Mouse (Mus musculus) monocyte, adult 2 months (primary cell): Measurements from ENCODE around the gene Dis3l.
"Not testable (repeated sequence)": the region's sequence is repeated elsewhere in the genome, so short reads cannot be mapped to it uniquely, and the experiment has no call there.

ENCODE experiments used
- DNase-seq, 2 experiments: peaks; one replicate each; pipeline ENCODE4 v3.0.0; 2022; ENCODE audit warnings: low spot score in 2 of 2, low read depth in 1 of 2

Gene Dis3l

DNA sequence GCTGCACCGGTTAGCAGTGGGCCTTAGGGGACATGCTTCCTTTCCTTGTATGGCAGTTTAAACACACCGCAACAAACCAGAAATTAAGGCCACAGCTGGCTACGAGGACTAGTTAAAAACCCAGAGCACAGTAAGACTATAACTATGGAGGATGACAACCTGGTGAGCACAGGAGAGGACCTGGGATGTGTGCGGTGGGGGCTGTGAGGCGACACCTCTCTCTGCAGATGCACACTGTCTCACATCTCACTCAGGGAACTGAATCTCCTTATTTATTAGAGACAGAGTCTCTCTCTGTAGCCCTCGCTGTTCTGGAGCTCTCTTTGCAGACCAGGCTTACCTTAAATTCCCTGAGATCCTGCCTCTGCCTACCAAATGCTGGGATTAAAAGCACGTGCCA lies 17.1 kb downstream of the Dis3l start:
- no peak for DNase-seq

- DNase-seq = no peak
Observed at GRCm38 (mm10) chr9:64316986-64317385, 24.1 kb downstream of the Dis3l start.

GRCm38 (mm10) chr9:64314696-64315095 lies 26.4 kb downstream of the Dis3l start:
- no peak for DNase-seq

GRCm38 (mm10) chr9:64312128-64312527 lies 29.0 kb downstream of the Dis3l start:
- DNase-seq = no peak

GRCm38 (mm10) chr9:64310996-64311785 lies 29.9 kb downstream of the Dis3l start:
- no peak for DNase-seq

DNA sequence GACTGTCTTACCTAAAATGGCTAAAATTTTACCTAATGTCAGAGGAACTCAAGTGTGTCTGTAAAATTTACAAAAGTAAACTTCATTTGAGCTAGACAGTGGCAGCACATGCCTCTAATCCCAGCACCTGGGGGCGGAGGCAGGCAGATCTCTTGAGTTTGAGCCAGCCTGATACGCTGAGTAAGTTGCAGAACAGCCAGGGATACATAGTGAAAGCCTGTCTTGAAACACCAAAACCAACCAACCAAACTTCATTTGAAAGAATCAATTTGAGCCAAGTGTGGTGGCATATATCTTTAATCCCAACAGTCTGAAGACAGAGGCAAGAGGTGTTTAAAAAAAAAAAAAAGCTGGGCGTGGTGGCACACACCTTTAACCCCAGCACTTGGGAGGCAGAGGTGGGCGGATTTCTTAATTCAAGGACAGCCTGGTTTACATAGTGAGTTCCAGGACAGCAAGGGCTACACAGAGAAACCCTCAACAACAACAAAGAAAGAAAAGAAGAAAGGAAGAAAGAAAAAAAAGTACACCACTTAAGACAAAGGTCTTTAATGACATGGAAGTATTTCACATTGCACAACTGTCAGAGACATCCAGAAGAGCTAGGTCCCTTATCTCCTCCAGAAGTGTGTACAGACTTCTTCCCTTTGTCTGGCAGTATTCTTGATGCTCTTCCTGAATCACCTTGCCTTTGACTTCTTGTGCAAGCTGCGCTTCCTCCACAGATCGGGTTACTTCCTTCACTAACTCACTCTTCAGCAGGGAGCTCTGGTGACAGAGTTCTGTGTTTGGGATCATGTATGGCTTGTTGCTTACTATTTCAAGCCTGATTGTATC lies 34.4 kb downstream of the Dis3l start:
- no peak for DNase-seq

DNA sequence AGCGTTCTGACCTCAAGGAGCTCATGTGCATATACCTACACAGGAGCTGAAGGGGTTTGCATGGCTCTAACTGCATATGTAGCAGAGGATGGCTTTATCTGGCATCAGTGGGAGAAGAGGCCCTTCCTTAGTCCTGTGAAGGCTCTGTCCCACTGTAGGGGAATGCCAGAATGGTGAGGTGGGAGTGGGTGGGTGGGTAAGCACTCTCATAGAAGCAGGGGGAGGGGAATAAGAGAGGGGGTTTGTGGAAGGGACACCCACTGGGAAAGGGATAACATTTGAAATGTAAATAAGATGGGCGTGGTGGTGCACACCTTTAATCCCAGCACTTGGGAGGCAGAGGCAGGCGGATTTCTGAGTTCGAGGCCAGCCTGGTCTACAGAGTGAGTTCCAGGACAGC lies 38.0 kb downstream of the Dis3l start:
- DNase-seq = not testable (repeated sequence)

DNA sequence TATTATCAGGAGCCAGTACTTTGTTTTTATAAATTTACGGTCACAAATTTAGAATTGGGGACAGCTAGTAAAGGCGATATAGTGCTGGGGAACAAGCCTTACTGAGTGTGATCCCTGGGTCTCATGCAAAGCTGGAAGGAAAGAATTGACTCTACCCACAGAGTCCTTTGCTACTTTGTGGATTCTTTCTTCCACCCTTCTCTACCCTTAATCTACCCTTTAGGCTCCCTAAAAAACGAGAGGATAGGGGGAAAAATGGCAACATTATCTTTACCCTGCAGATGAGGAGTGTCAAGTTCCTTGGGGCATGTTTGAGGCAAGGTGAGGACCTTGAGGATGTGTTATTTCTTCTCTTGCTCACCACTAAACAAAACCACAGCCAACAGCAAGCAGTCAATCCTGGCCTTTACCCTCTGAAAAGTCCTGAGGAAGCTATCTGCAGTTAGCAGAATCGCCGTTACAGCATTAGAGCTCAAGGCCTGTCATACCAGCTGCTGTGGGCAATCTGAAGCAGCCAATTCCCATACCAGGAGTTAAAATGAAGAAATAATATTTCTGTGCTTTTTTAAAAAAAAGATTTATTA lies 58.6 kb downstream of the Dis3l start:
- no peak for DNase-seq

GRCm38 (mm10) chr9:64281781-64282178 lies 59.3 kb downstream of the Dis3l start:
- no peak for DNase-seq

GRCm38 (mm10) chr9:64281105-64281780 lies 59.8 kb downstream of the Dis3l start, which contains the start of gene Tipin:
Tipin (plus strand) TSS chr9:64281581.
- peak; percentile 79 to 92 for DNase-seq

DNA sequence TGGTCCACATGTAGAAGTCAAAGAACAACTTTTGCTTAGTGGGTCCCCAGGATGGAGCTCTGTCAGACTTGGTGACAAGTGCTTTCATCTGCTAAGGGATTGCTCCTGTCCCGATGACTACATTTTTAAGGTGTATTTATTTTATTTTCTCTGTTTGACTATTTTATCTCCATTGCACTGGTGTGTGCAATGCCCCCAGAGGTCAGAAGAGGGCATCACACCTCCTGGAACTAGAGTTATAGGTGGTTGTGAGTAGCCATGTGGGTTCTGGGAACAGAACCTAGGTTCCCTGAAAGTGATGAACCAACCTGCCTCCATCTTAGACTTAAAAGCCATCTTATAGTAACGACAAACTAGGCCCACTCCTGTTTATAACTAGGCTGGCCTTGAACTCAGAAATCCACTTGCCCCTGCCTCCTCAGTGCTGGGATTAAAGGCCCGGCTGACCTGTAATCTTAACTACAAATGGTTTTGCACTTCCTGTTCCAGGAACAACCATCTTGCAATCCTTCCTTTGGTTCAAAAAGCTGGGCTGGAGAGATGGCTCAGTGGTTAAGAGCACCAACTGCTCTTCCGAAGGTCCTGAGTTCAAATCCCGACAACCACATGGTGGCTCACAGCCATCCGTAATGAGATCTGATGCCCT lies 62.3 kb downstream of the Dis3l start:
- DNase-seq = no peak

DNA sequence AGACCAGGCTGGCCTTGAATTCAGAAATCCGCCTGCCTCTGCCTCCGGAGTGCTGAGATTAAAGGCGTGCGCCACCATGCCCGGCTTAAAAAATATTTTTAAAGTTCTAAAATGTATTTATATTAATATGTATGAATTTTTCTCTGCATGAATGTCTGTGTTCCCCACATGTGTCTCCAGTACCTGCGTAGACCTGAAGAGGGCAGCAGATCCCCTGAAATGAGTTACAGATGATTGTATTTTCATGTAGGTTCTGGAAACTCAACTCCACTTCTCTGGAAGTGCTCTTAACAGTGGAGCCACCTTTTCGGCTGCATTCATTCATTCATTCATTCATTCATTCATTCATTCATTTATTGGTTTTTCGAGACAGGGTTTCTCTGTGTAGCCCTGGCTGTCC lies 63.4 kb downstream of the Dis3l start:
- DNase-seq = peak; percentile 40 to 52

DNA sequence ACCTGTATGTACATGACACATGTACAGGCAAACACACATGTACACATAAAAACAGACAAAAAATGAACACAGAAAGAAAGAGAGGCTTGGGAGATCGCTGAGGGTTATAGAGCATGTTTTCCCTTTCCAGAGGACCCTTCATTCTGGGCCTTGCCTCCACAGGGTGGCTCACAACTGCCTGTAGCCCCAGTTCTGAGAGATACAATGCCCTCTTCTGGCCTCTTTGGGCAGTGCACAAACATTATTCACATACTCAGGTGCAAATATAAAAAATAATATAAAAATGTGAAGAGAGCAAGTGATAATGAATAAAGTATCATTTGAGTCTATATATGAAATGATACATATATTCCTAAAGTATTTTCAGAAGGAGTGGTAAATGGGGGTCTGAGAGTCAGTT lies 66.2 kb downstream of the Dis3l start:
- DNase-seq = no peak

- DNase-seq = no peak
Observed at GRCm38 (mm10) chr9:64274291-64274690, 66.8 kb downstream of the Dis3l start.

DNA sequence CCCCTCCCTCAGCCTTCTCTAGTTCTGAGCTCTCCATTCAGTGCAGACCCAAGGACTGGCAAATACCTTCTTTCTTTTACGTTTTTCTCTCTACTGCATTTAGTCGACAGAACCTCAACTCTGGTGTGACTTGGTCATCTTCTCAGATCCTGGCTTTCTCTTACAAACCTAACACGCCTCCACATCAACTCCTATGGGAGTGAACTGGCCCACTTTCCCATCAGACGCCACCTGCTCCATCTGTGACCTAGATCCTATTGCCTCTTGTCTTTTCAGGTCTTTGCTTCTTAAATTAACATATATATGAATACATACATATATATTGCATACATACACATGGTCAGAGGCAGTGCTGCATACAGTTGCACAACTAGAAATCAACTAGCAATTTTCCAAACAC lies 67.3 kb downstream of the Dis3l start:
- DNase-seq = no peak

DNA sequence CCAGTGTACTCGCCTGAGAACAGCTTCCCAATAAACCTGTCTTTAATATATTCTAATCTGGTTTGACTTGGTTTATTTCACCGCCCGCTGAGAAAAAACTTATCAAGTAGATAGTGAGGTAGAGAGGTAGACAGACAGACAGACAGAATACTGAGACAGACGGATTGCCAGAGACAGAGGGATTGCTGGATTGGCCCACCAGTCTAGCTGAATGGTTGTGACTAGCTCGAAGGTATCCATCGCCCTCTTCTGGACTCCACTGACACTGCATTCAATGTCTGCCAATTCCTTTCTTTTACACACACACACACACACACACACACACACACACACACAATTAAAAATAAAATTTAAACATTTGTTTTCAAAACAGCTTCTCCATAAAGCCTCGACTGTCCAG lies 68.5 kb downstream of the Dis3l start:
- no peak for DNase-seq

DNA sequence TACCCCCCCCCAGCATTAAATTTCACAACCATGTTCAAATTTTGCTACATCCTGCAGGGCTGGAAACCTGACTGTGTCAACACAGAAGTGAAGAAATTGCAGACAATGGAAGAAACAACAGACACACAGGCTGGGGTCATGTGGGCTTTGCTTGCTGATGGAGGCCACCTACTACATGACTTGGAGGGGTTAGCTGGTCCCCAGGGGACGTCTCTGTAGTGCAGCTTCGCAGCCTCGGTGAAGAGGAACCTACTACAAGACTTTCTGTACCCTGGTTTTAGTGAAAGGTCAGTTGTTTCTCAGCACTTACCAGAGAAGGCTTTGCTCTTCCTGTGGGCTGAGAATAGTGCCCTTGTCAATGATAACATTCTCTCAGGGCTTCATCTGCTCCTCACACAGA lies 69.8 kb downstream of the Dis3l start:
- DNase-seq = no peak

- not testable (repeated sequence) for DNase-seq
Observed at GRCm38 (mm10) chr9:64268836-64269235, 72.3 kb downstream of the Dis3l start.

DNA sequence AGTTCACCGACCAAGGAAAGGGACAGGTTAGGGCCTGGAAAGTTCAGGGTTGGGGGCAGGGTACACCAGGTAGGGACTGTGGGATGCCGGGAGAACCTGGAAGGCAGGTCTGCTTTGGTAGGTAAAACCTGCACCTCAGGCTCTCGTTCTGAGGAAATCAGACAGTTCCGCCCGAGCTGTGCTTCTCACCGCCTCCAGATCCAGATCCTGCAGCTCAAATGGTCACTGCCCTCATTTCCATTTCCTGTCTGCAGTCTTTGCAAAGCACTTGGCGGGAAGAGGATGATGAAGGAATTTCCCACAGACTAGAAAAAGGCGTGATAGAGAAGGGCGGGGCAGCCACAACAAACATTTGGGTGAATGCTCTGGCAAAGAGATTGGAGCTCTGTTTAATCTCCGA lies 72.9 kb downstream of the Dis3l start:
- DNase-seq = no peak

DNA sequence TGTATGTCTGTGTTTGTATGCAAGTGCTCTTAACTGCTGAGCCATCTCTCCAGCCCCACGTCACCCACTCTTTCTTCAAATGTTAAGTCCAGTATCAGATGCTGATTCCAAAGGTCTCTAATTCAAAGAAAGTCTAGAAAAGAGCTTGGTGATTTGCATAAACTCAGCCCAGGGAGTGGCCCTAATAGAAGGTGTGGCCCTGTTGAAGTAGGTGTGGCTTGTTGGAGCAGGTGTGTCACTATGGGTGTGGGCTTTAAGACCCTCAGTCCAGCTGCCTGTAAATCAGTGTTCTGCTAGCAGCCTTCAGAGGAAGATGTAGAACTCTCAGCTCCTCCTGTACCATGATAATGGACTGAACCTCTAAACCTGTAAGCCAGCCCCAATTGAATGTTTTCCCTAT lies 73.9 kb downstream of the Dis3l start:
- DNase-seq = no peak

- no peak for DNase-seq
Observed at GRCm38 (mm10) chr9:64264813-64265212, 76.3 kb downstream of the Dis3l start.
